ENCODE assay signal across 26 mouse cellular contexts in the genomic region with DNA sequence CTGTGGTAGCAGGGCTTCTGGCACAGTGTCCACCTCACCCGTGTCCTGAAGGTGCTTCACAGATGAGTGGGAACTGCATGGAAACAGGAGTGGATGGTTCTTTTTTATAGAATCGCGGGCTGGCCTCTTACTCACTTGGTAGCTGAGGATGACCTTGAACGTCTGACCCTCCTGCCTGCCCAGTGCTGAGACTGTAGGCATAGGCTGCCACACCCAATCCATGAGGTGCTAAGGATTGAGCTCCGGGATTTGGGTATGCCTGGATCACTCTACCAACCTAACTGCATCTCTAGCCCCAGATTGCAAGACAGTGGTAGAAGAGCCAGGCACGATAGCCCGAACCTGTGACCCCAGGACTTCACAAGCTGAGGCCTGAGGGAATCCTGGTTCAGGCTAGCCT.
"Had no signal": no experiment of that assay in that cellular context is flagged by ENCODE, and none has a peak within 500 bp of the region (broad histone marks: within the 10 kb centered on the region; RNA-seq: fewer than 3 reads in every experiment).

No protein-coding gene starts in this region.

- H3K27me3 ChIP-seq: heart, embryonic 12.5 days; hindbrain, embryonic 12.5 days; intestine, embryonic 15.5 days; limb, embryonic 13.5 days; limb, embryonic 15.5 days; liver, embryonic 12.5 days had no signal

- H3K27ac ChIP-seq: heart, adult 2 months; heart, embryonic 10.5 days; hindbrain, embryonic 10.5 days; hindbrain, embryonic 12.5 days; hindbrain, embryonic 14.5 days; intestine, embryonic 15.5 days; limb, embryonic 13.5 days; limb, embryonic 15.5 days; liver, embryonic 12.5 days; liver, embryonic 14.5 days had no signal

- H3K4me2 ChIP-seq: heart, embryonic 12.5 days; hindbrain, embryonic 12.5 days; hindbrain, embryonic 14.5 days; intestine, embryonic 15.5 days; limb, embryonic 13.5 days; limb, embryonic 15.5 days; liver, embryonic 12.5 days had no signal

- H3K4me3 ChIP-seq: heart, adult 2 months; heart, embryonic 10.5 days; heart, embryonic 12.5 days; hindbrain, embryonic 10.5 days; hindbrain, embryonic 12.5 days; intestine, embryonic 15.5 days; limb, embryonic 13.5 days; limb, embryonic 15.5 days; liver, embryonic 12.5 days had no signal

- DNase-seq: gastrocnemius, postnatal 14 days; gastrocnemius, postnatal 36 days; heart, adult 11 months; heart, adult 2 months; heart, postnatal 10 days; heart, postnatal 4 days; kidney, adult 11 months; kidney, adult 2 months; kidney, adult 9 months; kidney, postnatal 10 days; kidney, postnatal 25 days; layer of hippocampus, adult 9-11 months; layer of hippocampus, postnatal 36 days; left cerebral cortex, postnatal 4 days had no signal

- ATAC-seq: hindbrain, embryonic 16.5 days; inflammation-experienced regulatory T-cells, adult 6 months; intestine, embryonic 15.5 days; liver, embryonic 12.5 days had no signal

- H3K9ac ChIP-seq: heart, embryonic 12.5 days; hindbrain, embryonic 12.5 days; hindbrain, embryonic 14.5 days; intestine, embryonic 15.5 days; limb, embryonic 13.5 days; limb, embryonic 15.5 days; liver, embryonic 12.5 days; liver, embryonic 14.5 days had no signal

- H3K4me1 ChIP-seq: heart, embryonic 10.5 days; hindbrain, embryonic 12.5 days; intestine, embryonic 15.5 days; limb, embryonic 13.5 days; limb, embryonic 15.5 days had no signal

- H3K9me3 ChIP-seq: heart, embryonic 10.5 days; heart, embryonic 12.5 days; hindbrain, embryonic 10.5 days; hindbrain, embryonic 12.5 days; intestine, embryonic 15.5 days; limb, embryonic 13.5 days; limb, embryonic 15.5 days; liver, embryonic 12.5 days had no signal
